Mouse (Mus musculus) thymus, postnatal 36 days (tissue): ENCODE measurements at regions not wholly inside any gene's neighbourhood (a gene's known extent, or its start where the extent isn't known, plus 50 kb on each side); places are given as distances from the start of the nearest gene placed in this dataset.
A peak's percentile ranks its signal among the peaks of the same experiment; 100 is the strongest.
"Not testable (repeated sequence)": the region's sequence is repeated elsewhere in the genome, so short reads cannot be mapped to it uniquely, and the experiment has no call there.

Experiments used
- DNase-seq, 2 experiments: peaks; one replicate each; pipeline ENCODE4 v3.0.0; 2022; ENCODE audit warnings: mixed read lengths in 2 of 2

DNA sequence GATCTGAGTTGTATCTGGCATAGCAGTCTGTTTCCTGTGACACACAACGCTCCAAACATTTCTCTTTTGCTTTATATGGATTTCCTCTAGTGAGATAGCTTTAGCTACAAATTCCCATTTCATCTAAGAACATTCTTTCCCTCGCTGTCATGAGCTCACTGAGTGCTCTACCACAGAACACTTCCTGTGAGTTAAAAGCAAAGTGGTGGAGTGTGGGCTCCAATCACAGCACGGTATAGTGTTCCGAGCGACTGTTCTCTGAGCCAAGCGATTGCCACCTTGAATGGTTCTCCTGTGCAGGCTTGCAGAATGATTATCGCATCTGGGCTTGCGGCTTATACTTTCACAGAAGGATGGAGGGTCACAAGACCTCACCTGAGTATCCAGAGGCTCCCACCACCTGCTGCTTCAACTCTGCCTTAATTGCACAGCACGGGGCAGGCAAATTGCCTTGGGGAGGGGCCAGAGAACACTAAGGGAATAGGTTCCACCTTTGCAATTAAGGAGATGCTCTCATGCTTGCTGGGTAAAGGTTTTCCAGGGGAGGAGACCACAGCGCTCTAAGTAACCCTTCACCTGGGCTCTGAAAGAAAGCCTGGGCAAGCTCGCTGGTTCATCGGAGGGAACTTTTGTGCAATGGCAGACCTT, 477.7 kb downstream of the Zfp704 start:
- DNase-seq: no peak

DNA sequence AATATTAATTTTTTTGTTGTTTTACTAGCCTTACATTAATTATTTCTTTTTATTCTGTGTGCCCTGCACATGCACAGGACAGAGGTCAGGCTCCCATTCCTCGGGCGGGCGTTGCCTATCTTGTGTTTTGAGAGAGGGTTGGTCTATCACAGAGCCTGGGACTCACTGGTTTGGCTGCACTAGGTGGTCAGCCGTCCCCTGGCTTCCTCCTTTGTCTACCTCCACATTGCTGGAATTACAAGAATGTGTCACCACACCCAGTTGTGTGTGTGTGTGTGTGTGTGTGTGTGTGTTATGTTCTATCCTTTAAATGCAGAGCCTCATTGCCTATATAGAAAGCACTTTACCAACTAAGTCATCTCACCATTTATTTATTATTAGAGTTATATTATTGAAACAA, 478.5 kb downstream of the Zfp704 start:
- no peak for DNase-seq

DNA sequence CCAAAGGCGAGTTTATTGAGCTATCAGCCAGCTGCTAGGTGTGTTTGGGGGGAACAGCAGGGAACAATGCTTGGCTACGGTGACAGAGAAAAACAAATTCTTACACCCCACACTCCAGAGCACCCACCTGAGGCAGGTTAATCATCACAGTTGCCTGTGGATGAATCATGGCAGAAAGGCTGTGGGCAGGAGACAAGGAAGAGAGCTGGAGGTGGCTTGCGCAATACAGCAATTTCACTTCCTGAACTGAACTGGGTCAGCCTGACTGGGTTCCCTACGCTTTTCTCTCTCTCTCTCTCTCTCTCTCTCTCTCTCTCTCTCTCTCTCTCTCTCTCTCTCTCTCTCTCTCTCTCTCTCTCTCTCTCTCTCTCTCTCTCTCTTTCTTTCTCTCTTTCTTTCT, 481.5 kb downstream of the Zfp704 start:
- DNase-seq: no peak

DNA sequence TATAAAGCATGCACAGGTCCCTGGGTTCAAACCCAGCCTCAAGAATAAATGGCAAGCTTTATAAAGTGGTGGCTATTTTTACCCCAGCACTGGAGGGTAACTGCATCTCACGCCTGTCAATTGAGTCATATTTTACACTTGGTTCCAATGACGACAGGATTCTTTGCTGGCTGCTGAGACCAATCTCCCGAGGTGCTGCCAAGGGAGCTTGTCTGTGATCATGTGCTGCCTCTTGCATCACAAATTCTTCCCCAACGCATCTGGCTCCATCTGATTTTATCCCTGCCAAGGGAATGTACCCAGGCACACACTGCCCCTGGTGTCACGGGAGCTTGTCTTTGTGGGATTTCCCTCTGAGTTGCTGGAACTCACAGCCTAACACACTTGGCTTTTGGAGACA, 486.8 kb downstream of the Zfp704 start:
- DNase-seq: no peak

DNA sequence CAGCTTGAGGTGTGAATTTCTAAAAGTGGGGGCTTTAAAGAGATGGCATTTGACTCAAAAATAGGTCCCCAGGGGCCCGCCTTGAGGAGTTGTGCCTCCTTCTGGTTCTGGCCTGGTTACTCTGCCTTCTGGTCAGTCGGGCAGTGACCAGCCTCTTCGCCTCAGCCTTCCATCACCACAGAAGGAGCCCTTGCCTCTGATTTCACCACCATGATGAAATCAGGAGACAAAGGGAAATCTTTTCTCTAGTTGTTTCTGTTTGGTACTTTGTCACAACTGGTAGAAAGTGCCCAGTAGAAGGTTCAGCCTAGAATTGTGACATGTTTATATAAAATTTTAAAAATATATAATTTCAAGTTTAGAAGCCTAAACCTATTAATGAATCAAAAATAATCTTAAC, 492.0 kb downstream of the Zfp704 start:
- DNase-seq: no peak

DNA sequence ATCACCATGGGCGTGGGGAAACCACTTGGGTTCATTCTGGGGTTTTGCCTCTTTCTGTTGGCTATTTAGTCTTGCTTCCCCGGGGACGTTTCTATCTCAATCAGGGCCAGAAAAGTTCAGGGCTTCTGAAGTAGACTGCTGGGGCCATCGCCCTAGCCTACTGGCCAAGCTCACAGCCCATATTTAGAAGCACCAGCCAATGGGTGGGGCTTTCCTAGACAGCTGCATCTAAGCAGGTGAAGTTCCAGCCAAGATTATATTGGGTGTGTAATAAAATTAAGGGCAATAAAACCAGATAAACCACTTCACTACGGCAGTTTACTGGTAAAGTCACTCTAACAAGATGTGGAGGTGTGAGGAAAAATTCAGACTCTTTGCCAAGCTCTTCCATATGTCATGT, 496.5 kb downstream of the Zfp704 start:
- no peak for DNase-seq

DNA sequence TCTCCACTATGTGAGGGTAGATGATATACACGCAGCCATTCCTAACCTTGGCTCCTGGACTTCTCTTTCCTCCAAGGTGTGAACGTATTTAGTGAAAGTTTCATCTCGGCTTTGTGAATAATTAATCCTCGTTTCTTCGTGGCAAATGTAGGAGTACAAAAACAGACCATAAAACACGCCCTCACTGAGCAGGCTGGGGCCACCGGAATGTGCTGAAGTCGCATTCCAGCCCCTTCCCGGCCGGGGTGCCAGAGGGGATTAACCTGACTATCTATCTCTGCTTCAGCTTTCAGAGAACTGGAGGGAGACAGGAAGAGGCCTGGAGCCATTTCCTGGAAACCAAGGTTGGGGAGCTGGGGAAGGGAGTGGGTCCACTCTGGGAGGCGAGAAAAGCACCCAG, 499.1 kb downstream of the Zfp704 start:
- DNase-seq: no peak

DNA sequence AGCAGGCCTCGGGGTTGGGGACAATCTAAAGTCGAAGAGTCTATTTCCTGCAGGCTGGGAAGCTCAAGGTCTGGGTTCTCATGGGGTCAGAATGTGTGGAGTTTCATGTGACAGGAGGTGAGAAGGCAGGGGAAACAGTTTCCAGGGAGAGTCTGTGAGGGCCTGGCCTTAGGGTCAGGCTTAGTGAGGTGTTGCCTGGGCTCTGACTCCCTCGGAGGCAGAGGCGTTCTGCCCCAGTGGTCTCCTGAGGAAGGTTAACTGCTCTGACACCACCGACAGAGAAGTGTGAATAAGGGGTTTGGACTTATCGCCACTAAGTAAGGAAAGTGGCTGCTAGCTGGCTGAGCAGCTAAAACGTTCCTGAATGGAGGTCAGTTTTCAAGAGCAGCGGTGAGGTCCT, 499.9 kb downstream of the Zfp704 start:
- DNase-seq: no peak

DNA sequence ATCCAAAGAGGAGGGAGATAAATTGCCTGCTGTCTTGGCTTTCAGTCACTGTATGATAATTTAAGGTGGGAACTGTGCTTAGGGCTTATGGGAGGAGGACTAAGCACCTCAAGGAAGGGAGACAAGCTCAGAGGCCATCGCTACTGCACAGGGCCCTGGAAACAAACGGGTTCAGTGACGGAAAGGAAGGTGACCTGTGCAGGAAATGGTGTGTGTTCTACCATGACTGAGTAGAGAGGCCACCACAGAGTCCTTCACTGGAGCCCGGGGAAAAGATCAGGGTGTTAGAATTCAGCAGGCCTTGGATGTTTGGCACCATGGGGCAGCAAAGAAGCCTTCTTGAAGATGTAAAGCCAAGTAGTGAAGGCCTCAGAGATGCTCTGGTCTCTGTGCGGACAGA, 500.4 kb downstream of the Zfp704 start:
- no peak for DNase-seq

DNA sequence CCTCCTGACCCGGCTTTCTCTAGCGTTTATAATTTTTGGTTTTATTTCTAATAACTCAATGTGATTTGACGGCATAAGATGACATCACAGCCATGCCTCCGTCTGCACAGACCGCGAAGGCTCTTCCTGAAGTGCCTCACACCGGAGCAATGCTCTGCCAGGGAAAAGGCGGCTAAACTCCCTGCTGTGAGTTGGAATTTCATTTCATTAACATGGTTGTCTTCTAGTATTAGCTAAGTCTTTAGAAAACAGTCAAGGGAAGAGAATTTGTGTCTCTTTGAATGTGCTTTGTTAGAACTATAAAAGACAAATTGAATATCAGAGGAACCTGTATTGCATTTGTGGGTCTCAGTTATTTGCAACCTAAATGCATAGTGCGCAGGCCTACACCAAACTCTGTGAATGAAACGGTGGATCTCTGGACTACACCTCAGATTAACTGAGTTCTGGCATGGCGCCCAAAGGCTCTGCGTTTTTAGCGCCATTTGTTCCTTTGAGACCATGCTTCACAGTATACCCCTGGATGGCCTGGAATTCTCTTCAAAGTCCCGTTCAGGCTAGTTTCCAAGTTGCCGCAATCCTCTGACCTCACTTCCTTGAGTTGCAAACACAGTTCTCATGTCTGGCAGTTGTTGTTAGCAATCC, 502.0 kb downstream of the Zfp704 start:
- no peak for DNase-seq

DNA sequence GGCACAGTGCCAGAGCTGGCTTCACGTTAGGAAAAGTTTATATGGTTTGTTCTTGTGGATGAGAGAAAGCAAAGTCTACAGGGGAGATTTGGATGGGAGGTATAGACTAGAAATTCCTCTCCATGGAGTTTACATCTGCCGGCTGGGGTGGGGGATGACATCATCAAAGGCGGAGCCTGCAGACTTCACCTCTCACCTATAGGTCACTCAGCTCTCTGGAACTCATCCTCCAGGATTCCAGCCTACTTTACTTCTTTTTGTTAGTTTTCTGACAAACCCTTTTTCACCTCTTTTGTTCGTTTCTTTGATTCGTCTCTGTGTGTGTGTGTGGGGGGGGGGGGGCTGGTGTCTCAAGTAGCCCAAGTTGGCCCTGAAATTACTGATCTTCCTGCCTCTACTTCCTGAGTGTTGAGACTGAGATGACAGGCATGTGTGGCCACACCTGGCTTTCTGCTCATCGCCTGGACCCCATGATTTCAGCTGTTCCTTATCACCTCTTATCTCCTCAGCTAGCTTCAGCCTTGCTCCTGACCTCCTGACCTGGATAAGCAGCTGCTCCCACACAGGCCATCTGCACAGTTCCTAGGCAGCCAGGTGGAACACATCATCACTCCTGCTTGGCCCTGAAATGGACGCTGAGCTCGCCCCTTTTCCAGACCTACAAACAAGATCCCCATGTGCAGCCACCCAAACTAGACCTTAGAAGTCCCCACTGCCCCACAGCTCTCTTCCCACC, 504.5 kb downstream of the Zfp704 start:
- DNase-seq: no peak

DNA sequence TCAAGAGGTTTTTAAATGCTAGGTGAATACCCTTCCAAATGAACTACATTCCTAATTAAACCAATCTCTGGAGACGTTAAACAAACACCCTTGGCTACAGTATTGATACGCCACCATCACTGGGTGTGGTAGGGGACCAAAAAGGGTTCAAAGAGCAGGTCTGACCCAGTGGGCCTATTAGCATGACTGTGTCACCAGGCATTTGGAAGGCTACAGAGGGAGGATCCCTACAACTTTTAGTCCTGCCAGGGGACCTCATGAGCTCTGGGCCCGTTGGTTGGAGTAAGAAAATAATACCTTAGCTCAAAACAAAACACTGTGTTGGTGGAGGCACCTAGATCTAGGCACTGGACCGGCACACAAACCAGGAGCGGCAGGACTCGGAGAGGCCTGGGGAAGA, 506.4 kb downstream of the Zfp704 start:
- DNase-seq: no peak

DNA sequence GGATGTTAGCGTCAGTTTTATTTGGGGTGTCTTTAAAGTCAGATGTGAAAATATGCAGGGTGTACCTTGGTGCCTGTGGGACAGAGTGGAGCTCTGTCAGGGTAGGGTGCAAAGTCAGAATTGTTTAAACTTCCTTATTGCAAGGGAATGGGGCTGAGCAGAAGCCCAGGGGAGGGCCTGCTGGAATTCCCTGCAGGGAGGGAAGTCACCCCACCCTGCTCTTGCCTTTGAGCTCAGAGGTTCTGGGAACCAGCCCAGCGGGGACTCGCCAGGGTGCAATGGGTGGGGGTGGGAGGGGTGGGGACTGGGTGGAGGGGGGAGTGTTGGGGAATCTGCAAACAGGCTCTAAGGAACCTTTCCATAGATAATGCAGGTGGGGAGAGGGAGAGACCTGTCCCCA, 508.6 kb downstream of the Zfp704 start:
- no peak for DNase-seq

DNA sequence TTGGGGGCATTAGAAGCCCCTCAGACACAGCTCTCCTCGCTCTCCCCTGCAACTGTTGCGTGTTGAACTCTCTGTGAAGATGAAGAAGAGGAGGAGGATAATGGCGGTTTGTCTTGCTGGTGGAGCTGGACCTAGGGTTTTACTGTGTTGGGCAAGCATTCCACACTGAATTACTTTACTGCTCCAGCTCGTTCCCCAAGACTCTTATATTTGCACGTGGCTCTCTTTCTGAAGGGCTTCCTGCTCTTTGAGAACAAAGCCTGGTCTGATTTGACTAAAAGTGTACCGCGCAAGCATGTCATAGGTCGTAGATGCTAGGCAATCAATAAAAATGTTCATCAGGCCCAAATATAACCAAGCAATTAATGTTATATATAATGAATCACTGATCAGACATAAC, 509.1 kb downstream of the Zfp704 start:
- no peak for DNase-seq

DNA sequence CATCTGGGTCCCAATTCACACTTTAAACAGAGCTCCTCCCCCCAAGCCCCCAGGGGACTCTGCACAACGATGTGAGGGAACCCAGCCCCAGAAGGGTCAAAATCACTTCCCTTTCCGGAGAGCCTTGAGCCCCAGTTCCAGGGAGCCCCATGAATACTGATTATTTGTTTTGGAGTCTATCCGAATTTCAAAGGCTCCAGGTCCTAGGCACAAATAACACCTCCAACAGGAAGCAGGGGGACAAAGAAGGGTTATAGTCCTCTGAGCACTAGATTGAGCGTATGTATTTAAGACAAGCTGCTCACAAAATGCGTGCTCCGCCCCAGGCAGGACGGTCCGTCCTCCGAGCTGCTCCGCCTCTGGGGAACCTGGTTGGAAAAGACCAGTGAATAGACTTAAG, 511.4 kb downstream of the Zfp704 start:
- no peak for DNase-seq

DNA sequence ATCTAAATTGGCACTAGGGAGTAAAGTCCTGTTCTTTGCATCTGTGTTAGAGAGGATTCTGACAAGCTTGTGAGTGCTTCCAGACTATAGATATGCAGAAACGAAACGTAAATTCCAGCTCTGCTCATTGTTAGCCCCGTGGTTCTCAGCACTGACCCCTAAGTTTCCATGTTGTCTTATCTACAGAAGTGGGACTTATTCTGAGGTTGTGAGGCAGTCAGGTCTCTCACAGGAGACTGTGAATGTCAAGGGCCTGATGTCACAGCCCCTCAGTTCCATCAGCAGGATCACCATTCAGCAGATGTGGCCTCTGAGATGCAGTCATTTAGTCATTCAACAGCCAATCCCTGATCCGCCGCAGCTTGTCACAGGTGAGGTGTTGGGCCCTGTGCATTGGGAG, 525.8 kb downstream of the Zfp704 start:
- DNase-seq: no peak

DNA sequence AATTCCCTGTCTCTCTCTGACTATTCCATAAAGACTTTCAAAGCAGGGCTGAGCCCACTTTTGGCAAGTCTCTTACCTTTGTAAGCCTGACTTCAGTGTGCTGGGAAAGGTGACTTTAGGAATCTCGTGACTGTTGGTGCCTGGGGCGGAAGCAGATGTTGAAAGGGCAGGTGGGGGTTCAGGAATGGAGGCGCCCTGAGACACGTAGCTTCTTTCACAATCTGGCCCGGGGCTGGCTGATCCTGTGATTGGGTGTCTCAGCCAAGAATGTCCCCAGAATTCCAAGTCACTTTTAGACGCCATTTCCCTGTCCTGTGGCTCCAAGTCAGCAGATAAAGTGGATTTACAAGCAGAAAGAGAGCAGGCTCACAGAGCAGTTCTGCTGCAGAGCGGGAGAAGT, 527.8 kb downstream of the Zfp704 start:
- no peak for DNase-seq

DNA sequence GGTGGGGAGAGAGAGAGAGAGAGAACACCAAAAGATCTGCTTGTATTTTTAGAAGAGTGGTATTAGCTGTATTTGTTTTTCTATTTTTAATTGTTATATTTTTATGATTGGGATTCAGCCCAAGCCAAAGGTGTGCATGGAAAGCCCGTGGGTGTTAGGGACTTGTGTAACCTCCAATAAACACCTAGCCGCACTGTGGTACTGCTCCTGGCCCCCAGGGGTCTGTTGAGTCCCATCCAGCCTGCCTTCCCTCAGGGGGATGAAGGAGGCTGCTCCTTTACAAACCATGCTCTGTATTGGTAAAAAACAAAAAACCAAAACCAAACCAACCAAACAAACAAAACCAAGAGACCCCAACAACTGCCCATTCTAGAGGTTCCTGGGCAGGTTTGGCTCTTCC, 531.7 kb downstream of the Zfp704 start:
- DNase-seq: no peak

DNA sequence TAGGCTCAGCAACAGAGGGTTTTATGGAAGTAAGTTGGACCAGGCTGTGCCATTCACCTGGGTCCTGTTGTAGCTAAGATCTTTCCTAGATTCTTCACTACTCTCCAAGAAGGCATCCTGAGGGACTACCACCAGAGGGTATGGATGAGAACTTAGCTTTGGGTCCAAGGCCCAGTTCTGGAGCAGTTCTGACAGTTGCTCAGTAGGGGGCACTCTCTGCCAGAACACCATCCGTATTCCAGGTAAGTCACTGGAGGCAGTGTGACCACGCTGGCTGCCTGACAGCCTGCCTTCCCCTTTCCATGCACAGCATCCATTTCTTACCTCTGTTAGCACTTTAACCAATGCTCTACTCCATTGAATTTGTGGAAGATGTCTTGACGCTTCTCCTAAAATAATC, 533.2 kb downstream of the Zfp704 start:
- peak; percentile 27 to 37 for DNase-seq

DNA sequence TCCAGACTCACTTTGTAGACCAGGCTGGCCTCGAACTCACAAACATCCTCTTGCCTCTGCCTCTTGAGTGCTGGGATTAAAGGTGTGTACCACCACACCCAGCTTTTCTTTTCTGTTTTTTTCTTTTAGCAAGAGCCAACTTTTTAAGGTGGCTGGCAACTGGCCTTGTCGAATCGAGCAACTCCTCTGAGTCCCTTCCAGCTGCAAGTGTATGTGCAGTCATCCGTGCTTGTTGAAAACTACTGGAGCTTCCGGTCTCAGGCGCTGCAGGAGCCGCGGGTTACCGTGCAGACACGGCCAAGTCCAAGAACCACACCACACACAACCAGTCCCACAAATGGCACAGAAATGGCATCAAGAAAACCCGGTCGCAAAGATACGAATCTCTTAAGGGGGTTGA, 537.4 kb downstream of the Zfp704 start:
- not testable (repeated sequence) for DNase-seq

DNA sequence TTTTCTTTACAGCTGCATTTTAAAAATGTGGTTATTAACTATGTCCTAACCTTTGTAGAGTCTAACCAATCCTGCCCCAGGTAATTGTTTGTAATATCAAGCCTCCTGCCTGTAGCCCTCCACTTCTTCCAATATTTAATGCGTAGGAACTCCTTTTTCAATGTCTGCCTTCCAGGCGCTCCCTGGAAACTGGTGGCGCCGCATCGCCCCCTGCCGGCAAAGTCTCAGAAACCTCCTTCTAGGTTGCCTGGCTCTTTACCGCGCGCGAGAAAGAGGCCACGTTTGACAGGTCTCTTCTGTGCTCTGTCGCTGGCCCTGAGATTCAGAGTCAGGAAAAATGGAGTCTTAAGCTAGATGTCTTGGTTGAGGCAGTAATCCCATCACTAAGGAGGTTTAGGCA, 542.8 kb downstream of the Zfp704 start:
- peak; percentile 52 to 72 for DNase-seq

DNA sequence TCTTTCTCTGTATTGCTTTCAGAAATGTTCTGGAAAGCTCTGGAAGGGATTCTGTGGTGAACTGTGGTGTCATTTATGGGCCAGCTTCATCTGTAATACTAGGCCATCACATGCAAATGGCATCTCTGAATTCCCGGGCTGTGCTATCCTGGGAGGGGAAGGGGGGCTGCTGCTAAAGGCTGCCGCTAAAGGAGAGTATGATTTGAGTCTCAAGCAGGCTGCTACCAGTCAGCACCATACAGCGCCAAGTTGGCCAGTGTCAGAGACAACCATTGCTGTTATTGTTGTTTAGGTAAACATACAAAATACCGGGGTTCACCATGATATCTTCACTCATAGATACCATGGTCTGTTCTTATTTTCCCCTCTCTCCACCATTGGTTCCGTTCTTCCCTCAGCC, 543.5 kb downstream of the Zfp704 start:
- no peak for DNase-seq

DNA sequence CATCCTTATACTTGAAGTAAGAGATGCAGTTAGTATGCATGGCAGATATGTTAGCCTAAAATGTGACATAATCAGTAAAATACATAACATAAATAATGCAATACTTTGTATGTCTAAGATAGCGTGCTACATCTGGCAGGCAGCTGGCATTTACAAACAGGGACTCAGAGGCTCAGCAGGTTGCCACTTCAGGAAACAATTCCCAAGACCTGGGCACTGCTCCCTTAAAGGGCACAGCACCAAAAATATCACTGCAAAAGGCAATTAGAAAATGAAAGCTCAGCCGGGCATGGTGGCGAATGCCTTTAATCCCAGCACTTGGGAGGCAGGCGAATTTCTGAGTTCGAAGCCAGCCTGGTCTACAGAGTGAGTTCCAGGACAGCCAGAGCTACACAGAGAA, 544.0 kb downstream of the Zfp704 start:
- DNase-seq: no peak

DNA sequence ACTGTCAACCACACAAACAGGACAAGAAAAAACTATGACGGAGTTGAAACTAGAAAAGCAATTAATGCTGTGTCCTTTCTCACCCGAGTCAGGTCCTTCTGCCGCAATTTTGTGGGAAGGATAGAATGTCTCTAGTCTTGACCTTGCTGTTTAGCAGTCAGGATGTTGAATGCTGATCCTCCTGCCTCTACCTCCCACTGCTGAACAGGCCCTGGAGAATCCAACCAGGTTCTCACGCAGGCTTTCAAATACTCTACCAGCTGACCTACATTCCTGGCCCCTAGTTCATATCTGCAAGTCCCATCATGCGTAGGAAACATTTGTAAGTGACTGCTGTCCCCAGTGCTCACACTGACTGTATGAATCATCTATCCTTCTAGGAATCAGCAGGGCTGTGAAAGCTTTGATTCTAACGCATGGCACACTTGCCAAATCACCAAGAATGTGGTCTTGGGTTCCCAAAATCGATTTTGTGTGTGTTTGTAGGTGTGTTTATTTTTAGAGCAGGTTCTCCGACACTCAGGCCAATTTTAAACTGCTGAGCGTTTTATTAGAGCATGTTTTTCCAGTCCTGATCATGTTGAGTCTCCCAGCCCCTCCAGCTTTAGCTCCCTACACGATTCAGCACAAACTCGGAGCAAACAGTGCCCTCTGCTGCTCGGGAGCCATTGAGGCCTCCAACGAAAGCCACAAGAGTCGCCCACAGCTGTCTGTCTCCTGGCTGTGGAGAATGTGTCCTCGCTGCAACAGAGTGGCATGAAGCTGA, 545.4 kb downstream of the Zfp704 start:
- DNase-seq: peak; percentile 21 to 30
